Mouse (Mus musculus) gastrocnemius, adult 18-20 months (tissue): ENCODE measurements around the gene Phf13. TPM values are rescaled to one million over a fixed set of nuclear protein-coding genes. Genes with fewer than 3 reads are reported as not detected.

ENCODE experiments used
- DNase-seq: peaks from one replicate; pipeline ENCODE4 v3.0.0; 2021; ENCODE audit warnings: low spot score
- total RNA-seq, 2 experiments: library from RNA; stranded (reverse); gene quantifications; 2 replicates each; pipeline ENCODE4 v1.2.3; 2021

Phf13 gene
- total RNA-seq, 2 experiments from 2014 or later: 4.6 to 4.7 TPM

DNA sequence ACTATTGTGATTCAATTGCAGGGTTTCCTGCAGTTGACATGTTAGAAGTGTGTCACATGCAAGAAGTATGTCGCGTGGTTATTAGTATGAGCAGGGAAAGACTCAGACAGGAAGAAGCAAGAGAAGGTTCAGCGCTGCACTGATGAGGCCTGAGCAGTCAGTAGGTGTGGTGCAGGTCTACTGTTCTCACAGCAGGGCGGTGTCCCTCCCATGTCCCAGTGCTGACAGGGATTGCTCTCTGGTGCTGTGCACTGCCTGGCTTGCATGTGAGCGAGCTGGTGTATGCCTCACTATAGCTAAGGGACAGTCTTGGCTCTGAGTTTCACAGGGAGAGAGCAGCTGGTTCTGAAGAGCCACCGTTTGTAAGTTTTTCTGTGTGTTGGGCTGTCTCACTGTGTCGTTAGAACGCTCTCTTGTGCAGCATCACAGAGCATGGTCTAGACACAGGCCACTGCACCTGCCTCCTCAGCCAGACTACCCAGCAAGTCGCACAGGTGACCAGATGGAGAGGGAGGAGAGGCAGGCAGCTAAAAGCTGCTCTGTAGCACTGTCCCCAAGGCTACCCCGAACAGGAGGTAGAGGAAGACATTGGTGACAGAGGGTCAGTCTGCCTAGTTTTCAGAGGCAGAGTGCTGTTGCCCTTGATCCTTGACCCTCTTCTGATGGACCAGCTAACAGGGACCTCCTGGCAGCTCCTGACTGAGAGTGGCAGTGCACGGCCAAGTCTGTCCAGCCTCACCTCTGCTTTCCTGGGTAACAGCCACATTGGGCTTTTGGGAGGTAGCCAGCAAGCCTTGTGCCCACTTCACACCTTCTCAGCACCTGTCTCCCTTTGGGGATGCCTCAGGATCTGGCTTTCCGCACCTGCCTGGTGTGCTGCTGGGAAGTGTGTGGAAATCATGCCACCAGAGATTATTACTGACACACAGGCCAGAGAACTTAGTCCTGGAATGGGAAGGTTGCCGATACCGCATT is 47.3 kb downstream of the Phf13 start:
- no peak for DNase-seq

DNA sequence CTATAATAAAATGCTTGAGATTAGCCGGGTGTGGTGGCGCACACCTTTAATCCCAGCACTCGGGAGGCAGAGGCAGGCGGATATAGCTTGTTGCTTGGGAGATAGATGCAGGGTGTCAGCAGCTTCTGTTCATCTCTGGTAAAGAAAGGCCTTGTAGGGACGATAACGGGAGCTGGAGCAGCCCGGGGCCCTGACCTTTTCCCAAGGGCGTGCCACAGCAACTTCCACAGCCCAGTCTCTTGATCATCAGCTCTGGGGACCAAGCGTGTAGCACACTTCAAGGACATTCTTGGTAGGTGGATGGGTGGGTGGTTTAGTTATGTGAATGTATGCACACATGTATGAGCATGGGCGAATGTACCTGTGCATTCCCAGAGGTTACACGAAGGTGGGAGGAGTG is 49.8 kb downstream of the Phf13 start:
- DNase-seq: no peak

Other genes with a start within 250 kb of the Phf13 start
- 100 to 1,000 TPM in 1 of 2 experiments, 10 to 100 TPM in 1; 99.5 to 122 TPM for gene Camta1, start 134.4 kb downstream of the Phf13 start, total RNA-seq
- gene Dnajc11, start 62.6 kb downstream of the Phf13 start, total RNA-seq: 10 to 100 TPM; 47.9 to 52.6 TPM
- 10 to 100 TPM; 30.0 to 33.3 TPM for gene Thap3, start 7.3 kb downstream of the Phf13 start, total RNA-seq
- gene Klhl21, start 12.5 kb upstream of the Phf13 start, total RNA-seq: 100 to 1,000 TPM in 1 of 2 experiments, 10 to 100 TPM in 1; 98.5 to 113 TPM
- 1 to 10 TPM; 2.2 to 3.1 TPM for gene Zbtb48, start 31.4 kb upstream of the Phf13 start, total RNA-seq
- under 1 TPM; 0.52 to 0.91 TPM for gene Tas1r1, start 42.3 kb upstream of the Phf13 start, total RNA-seq
- 1 to 10 TPM; 8.7 to 9.5 TPM for gene Nol9, start 43.1 kb upstream of the Phf13 start, total RNA-seq
- gene Plekhg5, start 76.2 kb upstream of the Phf13 start, total RNA-seq: 1 to 10 TPM; 5.0 to 6.5 TPM
- gene Tnfrsf25, start 119.7 kb upstream of the Phf13 start, total RNA-seq: 1 to 10 TPM; 1.0 to 1.8 TPM
- gene Espn, start 156.1 kb upstream of the Phf13 start, total RNA-seq: under 1 TPM; 0.36 to 0.59 TPM
- not detected for gene Hes2, start 162.6 kb upstream of the Phf13 start, total RNA-seq
- gene Acot7, start 181.9 kb upstream of the Phf13 start, total RNA-seq: 10 to 100 TPM; 16.2 to 18.8 TPM